Mouse (Mus musculus) liver, embryonic 13.5 days (tissue): ENCODE results near the gene Id3. TPM values are rescaled to one million over a fixed set of nuclear protein-coding genes. Genes with fewer than 3 reads are reported as not detected.

Experiments used
- ATAC-seq: fragments of 200-750 bp; cut with Nextera tagmentation; 2 replicates; pipeline ENCODE4 v1.8.0; 2017; ENCODE audit warnings: low read depth, mild to moderate bottlenecking, moderate number of reproducible peaks, moderate library complexity
- DNase-seq: peaks from one replicate; pipeline ENCODE4 v3.0.0; 2022
- H3K27ac ChIP-seq: fragments of 300-500 bp; sonication (generic); 2 replicates; pipeline ENCODE4 v1.5.1; 2015; ENCODE audit warnings: moderate library complexity, mild to moderate bottlenecking, inconsistent platforms
- H3K27me3 ChIP-seq: fragments of 300-500 bp; sonication (generic); 2 replicates; pipeline ENCODE4 v1.6.1; 2015; ENCODE audit warnings: mild to moderate bottlenecking, inconsistent platforms
- H3K36me3 ChIP-seq: fragments of 300-500 bp; sonication (generic); 2 replicates; pipeline ENCODE4 v1.6.1; 2015; ENCODE audit warnings: mild to moderate bottlenecking, inconsistent platforms
- H3K4me1 ChIP-seq: fragments of 300-500 bp; sonication (generic); replicated peaks from 2 replicates; pipeline ENCODE4 v1.6.1; 2015; ENCODE audit warnings: inconsistent platforms
- H3K4me2 ChIP-seq: fragments of 300-500 bp; sonication (generic); 2 replicates; pipeline ENCODE4 v1.6.1; 2015; ENCODE audit warnings: inconsistent platforms, mild to moderate bottlenecking, moderate library complexity
- H3K4me3 ChIP-seq: fragments of 300-500 bp; sonication (generic); replicated peaks from 2 replicates; pipeline ENCODE4 v1.5.1; 2015; ENCODE audit warnings: mild to moderate bottlenecking, inconsistent platforms
- H3K9ac ChIP-seq: fragments of 300-500 bp; sonication (generic); 2 replicates; pipeline ENCODE4 v1.6.1; 2015; ENCODE audit warnings: mild to moderate bottlenecking, inconsistent platforms
- H3K9me3 ChIP-seq: fragments of 300-500 bp; sonication (generic); replicated peaks from 2 replicates; pipeline ENCODE4 v1.6.1; 2016; ENCODE audit warnings: inconsistent platforms
- WGBS: fragments of 180-500 bp; shearing (Covaris S2); methylation state at CpG from one replicate; pipeline ENCODE4 v1.1.7; 2015; ENCODE audit not compliant: insufficient replicate concordance; 5-methylcytosine and 5-hydroxymethylcytosine counted together
- polyA plus RNA-seq: library from polyadenylated mRNA; unstranded; fragments of >200 nt; fragmentation: Nextera tagmentation; extraction: Ambion mirVana; gene quantifications from 2 replicates; pipeline ENCODE4 v1.2.1, GENCODE M21; 2015

Gene Id3
- polyA plus RNA-seq, 1 experiment from 2014 or later: 51.3 TPM

GRCm38 (mm10) chr4:136109941-136110900 is 33.1 kb upstream of the Id3 start:
- no peak overlapping the region for H3K27ac ChIP-seq

DNA sequence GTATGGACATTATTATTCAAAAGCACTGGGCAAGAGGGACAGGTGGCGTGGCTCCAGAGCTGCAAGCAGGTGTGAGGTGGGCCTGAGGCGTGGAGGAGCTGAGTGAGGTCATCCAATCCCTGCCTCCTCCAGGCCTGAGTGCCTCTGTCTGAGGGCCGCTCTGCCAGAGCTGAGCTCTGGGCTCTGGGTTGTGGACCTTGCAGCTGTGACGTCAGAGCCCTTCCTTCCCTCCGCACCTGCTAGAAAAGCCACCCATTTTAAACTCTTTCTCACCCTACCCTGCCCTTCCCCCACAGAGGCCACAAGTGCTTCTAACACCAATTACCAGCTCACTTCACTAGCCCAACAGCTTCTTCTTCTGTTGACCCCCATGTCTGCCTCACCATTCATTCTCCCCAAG is 31.0 kb upstream of the Id3 start:
- Histone ChIP-seq H3K4me2 (no peak overlapping the region), H3K9ac (no peak overlapping the region), H3K9me3 (no peaks in the 10 kb centered on the region), H3K4me3 (no peak overlapping the region), H3K36me3 (no peaks in the 10 kb centered on the region), H3K4me1 (peaks cover 7% of the 10 kb centered on the region; the same call in 1 of the 2 replicates), H3K27me3 (peaks cover 6% of the 10 kb centered on the region), H3K27ac (no peak overlapping the region)
- no peak for ATAC-seq
- DNase-seq: no peak
- WGBS: 56% methylated on average over 5 of the region's 5 CpGs

More at GRCm38 (mm10) chr4:136109941-136110900, 33.1 kb upstream of the Id3 start:
- Histone ChIP-seq H3K4me1 (0 out of 2 replicates have a peak, but pooled peaks cover 3% of the 10 kb centered on the region), H3K4me2 (no peak overlapping the region), H3K9me3 (no peaks in the 10 kb centered on the region), H3K9ac (no peak overlapping the region), H3K27me3 (peaks cover 9% of the 10 kb centered on the region), H3K4me3 (no peak overlapping the region), H3K36me3 (no peaks in the 10 kb centered on the region)
- WGBS: 63% methylated on average over 10 of the region's 10 CpGs
- ATAC-seq: no peak
- no peak for DNase-seq

DNA sequence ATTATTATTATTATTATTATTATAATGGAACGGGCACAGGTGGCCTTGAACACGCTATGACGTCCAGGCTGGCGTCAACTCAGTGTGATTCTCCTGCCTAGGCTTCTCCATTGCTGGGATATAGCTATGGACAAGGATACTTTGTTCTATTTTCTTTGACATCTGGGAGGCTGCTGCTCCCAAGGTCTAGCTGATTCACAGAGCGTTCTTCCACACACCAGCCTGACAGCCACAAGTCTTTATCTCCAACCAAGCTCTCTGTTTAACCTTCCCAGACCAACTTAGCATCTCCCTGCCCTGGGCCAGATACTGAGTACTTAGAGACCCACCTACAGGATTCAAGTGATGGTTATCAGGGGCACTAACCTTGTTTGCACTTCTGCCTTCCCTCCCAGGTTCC is 28.6 kb upstream of the Id3 start:
- no peaks in the 10 kb centered on the region for H3K36me3 ChIP-seq
- ATAC-seq: no peak
- H3K4me1 ChIP-seq: peaks cover 8% of the 10 kb centered on the region; the same call in 1 of the 2 replicates

DNA sequence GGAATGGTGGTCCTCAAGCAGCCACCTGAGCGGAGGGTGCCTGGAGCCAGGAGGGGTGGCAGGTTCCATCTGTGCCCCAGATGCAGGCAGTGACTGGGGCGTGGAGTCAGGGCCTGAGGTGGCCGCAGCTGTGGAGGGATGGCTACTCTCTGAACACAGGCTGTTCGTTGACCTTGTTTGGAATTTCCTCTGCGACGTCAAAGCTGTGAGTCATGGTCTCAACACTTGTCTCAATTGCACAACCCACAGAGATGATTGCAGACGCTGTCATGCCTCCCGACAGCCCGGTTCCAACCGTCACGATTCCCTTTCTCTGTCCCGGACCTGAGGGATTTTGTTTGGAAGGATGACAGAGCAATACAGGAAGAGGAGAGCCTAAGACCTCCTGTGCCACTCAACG is 26.3 kb upstream of the Id3 start:
- Histone ChIP-seq H3K4me1 (peaks cover 9% of the 10 kb centered on the region; the same call in 1 of the 2 replicates), H3K9ac (no peak overlapping the region), H3K27ac (no peak overlapping the region), H3K4me2 (no peak overlapping the region), H3K9me3 (no peaks in the 10 kb centered on the region), H3K4me3 (no peak overlapping the region), H3K27me3 (peaks cover 31% of the 10 kb centered on the region), H3K36me3 (no peaks in the 10 kb centered on the region)
- DNase-seq (no peak), ATAC-seq (no peak; the same call in 1 of the 2 replicates)
- WGBS: 20% methylated on average over 13 of the region's 13 CpGs

More for the DNA sequence above, 28.6 kb upstream of the Id3 start:
- no peak for DNase-seq
- H3K9me3 ChIP-seq: no peaks in the 10 kb centered on the region
- no peak overlapping the region for H3K9ac ChIP-seq
- 52% methylated on average over 5 of the region's 5 CpGs for WGBS
- H3K27ac ChIP-seq: no peak overlapping the region
- H3K4me3 ChIP-seq: no peak overlapping the region
- no peak overlapping the region for H3K4me2 ChIP-seq
- H3K27me3 ChIP-seq: peaks cover 20% of the 10 kb centered on the region

DNA sequence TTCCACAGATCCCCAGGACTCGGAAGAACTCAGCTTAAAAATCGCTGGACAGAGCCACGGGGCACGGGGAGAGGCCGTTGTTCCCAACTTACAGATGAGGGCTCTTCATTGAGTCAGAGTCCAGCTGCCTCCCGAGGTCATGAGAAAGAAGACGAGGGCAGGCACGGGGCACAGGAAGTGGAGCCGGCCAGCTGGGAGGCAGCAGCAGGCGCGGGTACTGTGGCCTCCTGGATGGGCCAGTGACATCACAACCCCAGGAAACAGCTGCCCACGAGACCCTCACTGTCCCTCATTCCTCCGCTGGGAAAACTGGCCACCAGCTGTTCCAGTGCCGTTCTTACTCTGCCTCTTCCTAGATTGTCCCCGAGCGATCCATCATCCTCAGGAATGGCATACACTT is 23.3 kb upstream of the Id3 start:
- no peak for DNase-seq
- Histone ChIP-seq H3K4me1 (peaks cover 13% of the 10 kb centered on the region; the same call in 1 of the 2 replicates), H3K9ac (no peak overlapping the region), H3K36me3 (no peaks in the 10 kb centered on the region), H3K4me2 (no peak overlapping the region), H3K9me3 (no peaks in the 10 kb centered on the region), H3K27ac (no peak overlapping the region), H3K4me3 (no peak overlapping the region), H3K27me3 (peaks cover 31% of the 10 kb centered on the region)
- 9% methylated on average over 16 of the region's 16 CpGs for WGBS
- ATAC-seq: no peak

GRCm38 (mm10) chr4:136121158-136121557 is 22.1 kb upstream of the Id3 start:
- 68% methylated on average over 3 of the region's 3 CpGs for WGBS
- Histone ChIP-seq H3K9me3 (no peaks in the 10 kb centered on the region), H3K27me3 (peaks cover 31% of the 10 kb centered on the region), H3K27ac (no peak overlapping the region), H3K4me1 (peaks cover 13% of the 10 kb centered on the region; the same call in 1 of the 2 replicates), H3K4me3 (no peak overlapping the region), H3K36me3 (no peaks in the 10 kb centered on the region), H3K4me2 (no peak overlapping the region), H3K9ac (no peak overlapping the region)
- ATAC-seq: no peak
- no peak for DNase-seq

DNA sequence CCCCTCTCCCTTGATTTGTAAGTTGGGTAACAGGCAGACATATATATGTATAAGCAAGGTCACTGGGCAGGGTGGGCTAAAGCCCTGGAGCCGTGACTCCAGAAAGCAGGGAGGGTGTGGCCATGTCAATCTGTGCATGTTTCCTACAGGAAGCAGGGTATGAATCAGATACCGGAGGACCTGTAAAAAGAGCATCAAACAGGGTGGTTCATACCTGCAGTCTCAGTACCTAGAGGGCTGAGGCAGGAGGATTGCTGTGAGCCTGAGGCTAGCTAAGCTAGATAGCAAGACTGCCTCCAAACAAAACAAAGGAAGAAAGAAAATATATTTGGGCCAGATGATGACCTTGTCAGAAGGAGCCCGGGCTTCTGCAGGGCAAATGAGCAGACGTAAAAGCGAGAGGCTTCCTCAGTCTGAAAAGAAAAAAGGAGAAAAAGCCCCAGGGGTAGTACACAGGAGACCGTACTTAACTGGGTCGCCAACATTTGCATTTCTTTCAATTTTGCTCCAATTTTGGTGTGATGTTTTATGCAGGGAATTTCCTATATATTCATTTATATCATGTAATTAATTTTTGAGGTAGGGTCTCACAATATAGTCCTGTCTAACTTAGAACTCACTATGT is 21.3 kb upstream of the Id3 start:
- H3K9me3 ChIP-seq: no peaks in the 10 kb centered on the region
- H3K27me3 ChIP-seq: peaks cover 32% of the 10 kb centered on the region
- no peak overlapping the region for H3K9ac ChIP-seq
- H3K4me2 ChIP-seq: no peak overlapping the region
- H3K4me1 ChIP-seq: peaks cover 10% of the 10 kb centered on the region; the same call in 1 of the 2 replicates
- H3K4me3 ChIP-seq: no peak overlapping the region
- 57% methylated on average over 7 of the region's 7 CpGs for WGBS
- H3K27ac ChIP-seq: no peak overlapping the region
- H3K36me3 ChIP-seq: no peaks in the 10 kb centered on the region
- ATAC-seq: no peak
- DNase-seq: no peak

GRCm38 (mm10) chr4:136123111-136123791 is 20.0 kb upstream of the Id3 start:
- H3K9ac ChIP-seq: no peak overlapping the region
- H3K9me3 ChIP-seq: no peaks in the 10 kb centered on the region
- 44% methylated on average over 8 of the region's 8 CpGs for WGBS
- H3K4me2 ChIP-seq: no peak overlapping the region
- H3K4me1 ChIP-seq: peaks cover 16% of the 10 kb centered on the region; the same call in 1 of the 2 replicates
- ATAC-seq (no peak), DNase-seq (no peak)
- H3K4me3 ChIP-seq: no peak overlapping the region
- H3K27ac ChIP-seq: no peak overlapping the region
- H3K36me3 ChIP-seq: no peaks in the 10 kb centered on the region
- H3K27me3 ChIP-seq: peaks cover 35% of the 10 kb centered on the region

DNA sequence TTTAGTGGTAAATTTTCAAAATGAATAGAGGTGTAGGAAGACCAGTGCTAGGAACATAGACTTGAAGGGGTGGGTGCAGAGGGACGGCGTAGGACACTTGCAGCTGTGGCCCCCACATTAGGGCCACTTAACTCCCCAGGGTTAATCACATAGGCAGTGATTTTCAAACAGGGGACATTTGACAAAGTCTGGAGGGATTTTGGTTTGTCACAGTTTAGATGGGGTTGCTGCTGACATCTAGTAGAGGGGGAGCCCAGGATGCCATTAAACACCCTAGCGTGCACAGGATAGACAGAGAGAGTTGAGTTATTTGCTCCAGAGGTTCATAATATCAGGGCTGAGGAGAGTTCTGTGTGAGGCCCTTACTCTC is 19.5 kb upstream of the Id3 start:
- H3K4me2 ChIP-seq: no peak overlapping the region
- no peaks in the 10 kb centered on the region for H3K36me3 ChIP-seq
- DNase-seq (no peak), ATAC-seq (no peak)
- 85% methylated on average over 3 of the region's 3 CpGs for WGBS
- no peaks in the 10 kb centered on the region for H3K9me3 ChIP-seq
- H3K27ac ChIP-seq: no peak overlapping the region
- H3K27me3 ChIP-seq: peaks cover 30% of the 10 kb centered on the region
- H3K9ac ChIP-seq: no peak overlapping the region
- peaks cover 16% of the 10 kb centered on the region; the same call in 1 of the 2 replicates for H3K4me1 ChIP-seq
- H3K4me3 ChIP-seq: no peak overlapping the region

- Histone ChIP-seq H3K9me3 (no peaks in the 10 kb centered on the region), H3K36me3 (no peaks in the 10 kb centered on the region), H3K4me1 (peaks cover 16% of the 10 kb centered on the region; the same call in 1 of the 2 replicates), H3K27me3 (peaks cover 24% of the 10 kb centered on the region), H3K27ac (no peak overlapping the region), H3K4me3 (no peak overlapping the region), H3K9ac (no peak overlapping the region), H3K4me2 (no peak overlapping the region)
- ATAC-seq (no peak), DNase-seq (no peak)
- 91% methylated on average over 4 of the region's 4 CpGs for WGBS
Measured at GRCm38 (mm10) chr4:136124581-136124980, 18.7 kb upstream of the Id3 start.

- DNase-seq (no peak), ATAC-seq (no peak)
- Histone ChIP-seq H3K27ac (no peak overlapping the region), H3K4me3 (no peak overlapping the region), H3K4me1 (peaks cover 10% of the 10 kb centered on the region; the same call in 1 of the 2 replicates), H3K36me3 (no peaks in the 10 kb centered on the region), H3K9me3 (no peaks in the 10 kb centered on the region), H3K4me2 (no peak overlapping the region), H3K9ac (no peak overlapping the region), H3K27me3 (peaks cover 18% of the 10 kb centered on the region)
- WGBS: 67% methylated on average over 11 of the region's 11 CpGs
Measured at GRCm38 (mm10) chr4:136125458-136125857, 17.8 kb upstream of the Id3 start.
